Mouse (Mus musculus): ENCODE results near the gene Gimap1. TPM values are rescaled to one million over a fixed set of nuclear protein-coding genes. Genes with fewer than 3 reads are reported as not detected.

Gene Gimap1
- polyA plus RNA-seq, 1 experiment from 2014 or later = 4.8 TPM

DNA sequence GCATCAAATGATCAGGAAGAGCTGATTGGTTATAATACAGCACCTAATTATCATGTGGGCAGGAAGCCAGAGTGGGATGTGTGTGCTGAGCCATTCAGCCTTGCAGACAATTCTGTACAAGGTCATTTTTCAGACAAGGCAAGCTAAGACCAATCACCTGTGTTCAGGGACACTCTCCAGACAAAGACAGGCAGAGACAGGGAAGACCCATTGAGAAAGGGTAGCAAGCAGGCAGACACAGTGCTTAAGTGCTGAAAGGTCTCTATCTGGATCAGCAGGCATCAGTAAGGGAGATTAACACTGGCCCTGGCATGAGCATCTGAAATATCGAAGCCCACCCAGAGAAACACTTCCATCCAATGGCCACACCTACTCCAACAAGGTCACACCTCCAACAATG is 45.6 kb downstream of the Gimap1 start:
- Histone ChIP-seq H3K4me2 (ENCODE audit: low read length) (no peak overlapping the region), H3K4me1 (ENCODE audit: control insufficient read depth, insufficient read depth, low read depth, low read length) (no peaks in the 10 kb centered on the region), H3K27ac (ENCODE audit: low read depth, low read length) (no peak overlapping the region), H3K36me3 (ENCODE audit: control insufficient read depth, insufficient read depth, low read length) (no peaks in the 10 kb centered on the region), H3K4me3 (ENCODE audit: low read length) (no peak overlapping the region), H3K9me3 (ENCODE audit: control insufficient read depth, low read length) (no peaks in the 10 kb centered on the region; the same call in 1 of the 2 replicates), H3K9ac (ENCODE audit: low read depth, low read length) (no peak overlapping the region), H3K27me3 (replicated peaks; ENCODE audit: control insufficient read depth, insufficient read depth, low read length) (no peaks in the 10 kb centered on the region)
- 86% methylated on average over 1 of the region's 1 CpGs for WGBS
- no peak for ATAC-seq

DNA sequence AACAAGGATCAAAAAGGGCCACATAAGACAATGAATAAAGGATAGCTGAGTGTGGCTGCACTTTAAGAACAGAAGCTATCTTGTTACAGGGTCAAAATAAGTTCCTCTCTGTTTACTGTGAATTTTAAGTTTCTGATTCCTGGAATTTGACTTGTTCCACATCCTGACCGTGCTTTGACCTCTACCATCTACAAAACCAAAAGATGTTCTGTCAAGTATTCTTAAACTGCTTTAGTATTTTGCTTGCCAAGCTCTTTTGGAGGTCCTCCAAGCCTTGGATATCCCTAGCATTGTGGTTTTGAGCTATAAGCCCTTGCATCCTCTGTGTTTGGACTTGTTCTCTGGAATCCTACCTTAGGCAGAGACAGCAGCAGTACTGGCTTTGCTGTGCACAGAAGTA is 46.3 kb downstream of the Gimap1 start:
- WGBS = 74% methylated on average over 1 of the region's 1 CpGs
- no peaks in the 10 kb centered on the region for H3K4me1 ChIP-seq (ENCODE audit: control insufficient read depth, insufficient read depth, low read depth, low read length)
- H3K9me3 ChIP-seq (ENCODE audit: control insufficient read depth, low read length) = no peaks in the 10 kb centered on the region
- no peak overlapping the region for H3K4me3 ChIP-seq (ENCODE audit: low read length)
- H3K36me3 ChIP-seq (ENCODE audit: control insufficient read depth, insufficient read depth, low read length) = no peaks in the 10 kb centered on the region
- no peaks in the 10 kb centered on the region for H3K27me3 ChIP-seq (replicated peaks; ENCODE audit: control insufficient read depth, insufficient read depth, low read length)
- no peak overlapping the region for H3K4me2 ChIP-seq (ENCODE audit: low read length)
- H3K9ac ChIP-seq (ENCODE audit: low read depth, low read length) = no peak overlapping the region
- no peak overlapping the region for H3K27ac ChIP-seq (ENCODE audit: low read depth, low read length)
- no peak for ATAC-seq

GRCm38 (mm10) chr6:48785601-48786000 is 46.7 kb downstream of the Gimap1 start:
- WGBS = 74% methylated on average over 2 of the region's 2 CpGs
- Histone ChIP-seq H3K9me3 (ENCODE audit: control insufficient read depth, low read length) (no peaks in the 10 kb centered on the region), H3K27ac (ENCODE audit: low read depth, low read length) (no peak overlapping the region), H3K4me3 (ENCODE audit: low read length) (no peak overlapping the region), H3K4me1 (ENCODE audit: control insufficient read depth, insufficient read depth, low read depth, low read length) (no peaks in the 10 kb centered on the region), H3K27me3 (replicated peaks; ENCODE audit: control insufficient read depth, insufficient read depth, low read length) (no peaks in the 10 kb centered on the region), H3K36me3 (ENCODE audit: control insufficient read depth, insufficient read depth, low read length) (no peaks in the 10 kb centered on the region), H3K9ac (ENCODE audit: low read depth, low read length) (no peak overlapping the region), H3K4me2 (ENCODE audit: low read length) (no peak overlapping the region)
- ATAC-seq = no peak

DNA sequence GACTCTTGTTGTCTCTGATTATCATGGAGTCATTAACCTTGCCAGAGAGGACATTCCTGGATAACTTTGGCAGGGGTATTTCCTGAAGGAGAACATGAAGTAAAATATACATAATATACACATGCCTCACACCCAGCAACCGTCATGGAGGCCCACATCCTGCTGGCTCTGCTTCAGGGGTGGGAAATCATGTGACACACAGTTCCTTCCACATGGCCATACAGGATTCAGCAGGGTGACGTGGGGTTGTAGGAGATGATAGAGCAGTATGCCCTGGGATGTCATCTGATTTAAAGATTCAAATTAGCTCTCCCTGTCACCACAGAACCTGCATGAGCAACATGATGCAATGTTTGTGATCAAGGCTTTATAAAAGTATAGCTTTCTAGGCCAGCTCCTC is 49.0 kb downstream of the Gimap1 start:
- ATAC-seq = no peak
- Histone ChIP-seq H3K4me2 (ENCODE audit: low read length) (no peak overlapping the region), H3K27me3 (replicated peaks; ENCODE audit: control insufficient read depth, insufficient read depth, low read length) (no peaks in the 10 kb centered on the region), H3K9me3 (ENCODE audit: control insufficient read depth, low read length) (no peaks in the 10 kb centered on the region), H3K27ac (ENCODE audit: low read depth, low read length) (no peak overlapping the region), H3K9ac (ENCODE audit: low read depth, low read length) (no peak overlapping the region), H3K4me1 (ENCODE audit: control insufficient read depth, insufficient read depth, low read depth, low read length) (no peaks in the 10 kb centered on the region), H3K4me3 (ENCODE audit: low read length) (no peak overlapping the region), H3K36me3 (ENCODE audit: control insufficient read depth, insufficient read depth, low read length) (no peaks in the 10 kb centered on the region)
- 90% methylated on average over 2 of the region's 2 CpGs for WGBS

Other genes with a start within 250 kb of the Gimap1 start
- 358 and 389 TPM in 2 replicates for gene Atp6v0e2, start 201.4 kb upstream of the Gimap1 start, polyA plus RNA-seq (2015; fragmentation: Nextera tagmentation; extraction: Ambion mirVana)
- gene Lrrc61, start 184.3 kb upstream of the Gimap1 start, polyA plus RNA-seq (2015; fragmentation: Nextera tagmentation; extraction: Ambion mirVana) = 20.7 and 29.5 TPM in 2 replicates
- gene Rarres2, start 166.3 kb upstream of the Gimap1 start, polyA plus RNA-seq (2015; fragmentation: Nextera tagmentation; extraction: Ambion mirVana) = 7.8 and 8.2 TPM in 2 replicates
- gene Gm45021, start 149.4 kb upstream of the Gimap1 start, polyA plus RNA-seq (2015; fragmentation: Nextera tagmentation; extraction: Ambion mirVana) = not detected in 2 replicates
- gene Repin1, start 145.2 kb upstream of the Gimap1 start, polyA plus RNA-seq (2015; fragmentation: Nextera tagmentation; extraction: Ambion mirVana) = 41.9 and 45.6 TPM in 2 replicates
- 0.87 TPM in 1 of 2 replicates, not detected in the other for gene Gm44965, start 145.1 kb upstream of the Gimap1 start, polyA plus RNA-seq (2015; fragmentation: Nextera tagmentation; extraction: Ambion mirVana)
- 11.4 and 13.8 TPM in 2 replicates for gene Zfp775, start 137.0 kb upstream of the Gimap1 start, polyA plus RNA-seq (2015; fragmentation: Nextera tagmentation; extraction: Ambion mirVana)
- 31.7 and 34.3 TPM in 2 replicates for gene AI854703, start 112.3 kb upstream of the Gimap1 start, polyA plus RNA-seq (2015; fragmentation: Nextera tagmentation; extraction: Ambion mirVana)
- gene Gimap8, start 91.8 kb upstream of the Gimap1 start, polyA plus RNA-seq (2015; fragmentation: Nextera tagmentation; extraction: Ambion mirVana) = 0.59 and 0.71 TPM in 2 replicates
- gene Gimap9, start 62.9 kb upstream of the Gimap1 start, polyA plus RNA-seq (2015; fragmentation: Nextera tagmentation; extraction: Ambion mirVana) = 1.8 and 2.3 TPM in 2 replicates
- gene Gimap4, start 54.5 kb upstream of the Gimap1 start, polyA plus RNA-seq (2015; fragmentation: Nextera tagmentation; extraction: Ambion mirVana) = 1.3 and 2.3 TPM in 2 replicates
- 7.5 and 8.1 TPM in 2 replicates for gene Gimap6, start 30.8 kb upstream of the Gimap1 start, polyA plus RNA-seq (2015; fragmentation: Nextera tagmentation; extraction: Ambion mirVana)
- 1.0 and 1.4 TPM in 2 replicates for gene Gm28053, start 20.4 kb upstream of the Gimap1 start, polyA plus RNA-seq (2015; fragmentation: Nextera tagmentation; extraction: Ambion mirVana)
- gene Gimap7, start 20.4 kb upstream of the Gimap1 start, polyA plus RNA-seq (2015; fragmentation: Nextera tagmentation; extraction: Ambion mirVana) = not detected in 2 replicates
- 1.5 and 1.8 TPM in 2 replicates for gene Gimap5, start 7.1 kb downstream of the Gimap1 start, polyA plus RNA-seq (2015; fragmentation: Nextera tagmentation; extraction: Ambion mirVana)
- not detected in 2 replicates for gene Gimap3, start 31.8 kb downstream of the Gimap1 start, polyA plus RNA-seq (2015; fragmentation: Nextera tagmentation; extraction: Ambion mirVana)
- 28.1 and 30.8 TPM in 2 replicates for gene Tmem176a, start 101.9 kb downstream of the Gimap1 start, polyA plus RNA-seq (2015; fragmentation: Nextera tagmentation; extraction: Ambion mirVana)
- 140 and 143 TPM in 2 replicates for gene Tmem176b, start 102.4 kb downstream of the Gimap1 start, polyA plus RNA-seq (2015; fragmentation: Nextera tagmentation; extraction: Ambion mirVana)
- not detected in 2 replicates for gene Aoc1, start 133.8 kb downstream of the Gimap1 start, polyA plus RNA-seq (2015; fragmentation: Nextera tagmentation; extraction: Ambion mirVana)
- not detected in 2 replicates for gene 1600015I10Rik, start 190.8 kb downstream of the Gimap1 start, polyA plus RNA-seq (2015; fragmentation: Nextera tagmentation; extraction: Ambion mirVana)
- not detected in 2 replicates for gene Doxl2, start 235.9 kb downstream of the Gimap1 start, polyA plus RNA-seq (2015; fragmentation: Nextera tagmentation; extraction: Ambion mirVana)
- gene Svs1, start 247.8 kb downstream of the Gimap1 start, polyA plus RNA-seq (2015; fragmentation: Nextera tagmentation; extraction: Ambion mirVana) = not detected in 2 replicates

Data from hindbrain, embryonic 16.5 days (tissue).